Mouse (Mus musculus) G1E (cell line): ENCODE measurements around the gene Pik3r6. TPM values are rescaled to one million over a fixed set of nuclear protein-coding genes. Genes with fewer than 3 reads are reported as not detected.

Experiments used
- ATAC-seq: 2 replicates; pipeline ENCODE4 v1.8.0; 2016; ENCODE audit warnings: mild to moderate bottlenecking; ENCODE audit not compliant: insufficient number of reproducible peaks, poor library complexity, low FRiP score, severe bottlenecking; ENCODE audit errors: extremely low read depth
- DNase-seq: peaks from one replicate; pipeline ENCODE4 v3.0.0; 2012; ENCODE audit warnings: low spot score
- H3K27me3 ChIP-seq: 2 replicates; pipeline ENCODE4 v1.6.1; 2012; ENCODE audit warnings: mild to moderate bottlenecking, low read length, inconsistent platforms; ENCODE audit not compliant: insufficient read depth
- H3K36me3 ChIP-seq: replicated peaks from 2 replicates; pipeline ENCODE3; 2012; ENCODE audit warnings: mild to moderate bottlenecking, inconsistent platforms
- H3K4me1 ChIP-seq: 2 replicates; pipeline ENCODE4 v1.6.1; 2012; ENCODE audit warnings: low read depth, low read length, inconsistent platforms, mixed read lengths; ENCODE audit not compliant: insufficient read depth
- H3K4me3 ChIP-seq: 2 replicates; pipeline ENCODE4 v1.5.1; 2012; ENCODE audit warnings: low read depth, mild to moderate bottlenecking, inconsistent platforms, low read length, moderate library complexity, mixed read lengths
- H3K9me3 ChIP-seq: replicated peaks from 2 replicates; pipeline ENCODE4 v1.6.1; 2012; ENCODE audit warnings: inconsistent platforms
- CTCF ChIP-seq: IDR thresholded peaks from 2 replicates; pipeline ENCODE4 v1.5.1; 2012; ENCODE audit warnings: low read depth, low read length, inconsistent platforms, mixed read lengths
- GATA1 ChIP-seq: IDR thresholded peaks from 2 replicates; pipeline ENCODE4 v1.6.1; 2012; ENCODE audit warnings: borderline replicate concordance, low read length, inconsistent platforms, mixed read lengths
- GATA2 ChIP-seq: IDR thresholded peaks from 2 replicates; pipeline ENCODE4 v1.6.1; 2012; ENCODE audit warnings: low read depth, low read length, inconsistent platforms, borderline replicate concordance
- POLR2AphosphoS5 ChIP-seq: IDR thresholded peaks from 2 replicates; pipeline ENCODE4 v1.6.1; 2012; ENCODE audit warnings: low read depth, low read length, inconsistent platforms; ENCODE audit not compliant: insufficient replicate concordance
- TAL1 ChIP-seq: conservative IDR thresholded peaks from 2 replicates; pipeline ENCODE4 v1.6.1; 2012; ENCODE audit warnings: low read depth, low read length, inconsistent platforms, mixed read lengths
- polyA plus RNA-seq: library from polyadenylated mRNA; stranded (reverse); fragments of >175 nt; gene quantifications from 2 replicates; pipeline ENCODE4 v1.2.3, GENCODE M21; 2012
- total RNA-seq, 2 experiments: library from RNA; stranded (forward) in 1 of 2; stranded (reverse) in 1 of 2; fragments of 200-1000 nt in 1 of 2; fragments of >200 nt in 1 of 2; fragmentation: Nextera tagmentation in 1 of 2; gene quantifications; 2 replicates each; pipeline ENCODE4 v1.2.3; 2014 to 2017

Pik3r6 gene
- total and polyA plus RNA-seq, 3 experiments: 0.04 to 4.7 TPM; not detected in 1

GRCm38 (mm10) chr11:68520439-68520838 lies 17.6 kb downstream of the Pik3r6 start:
- DNase-seq: no peak
- TF ChIP-seq POLR2AphosphoS5 (no peak), GATA1 (no peak), CTCF (no peak), TAL1 (no peak), GATA2 (no peak)
- Histone ChIP-seq H3K9me3 (no peaks in the 10 kb centered on the region), H3K4me1 (no peaks in the 10 kb centered on the region), H3K36me3 (no peaks in the 10 kb centered on the region), H3K27me3 (peaks cover 1% of the 10 kb centered on the region; the same call in 1 of the 2 replicates), H3K4me3 (no peak overlapping the region)
- ATAC-seq: no peak

DNA sequence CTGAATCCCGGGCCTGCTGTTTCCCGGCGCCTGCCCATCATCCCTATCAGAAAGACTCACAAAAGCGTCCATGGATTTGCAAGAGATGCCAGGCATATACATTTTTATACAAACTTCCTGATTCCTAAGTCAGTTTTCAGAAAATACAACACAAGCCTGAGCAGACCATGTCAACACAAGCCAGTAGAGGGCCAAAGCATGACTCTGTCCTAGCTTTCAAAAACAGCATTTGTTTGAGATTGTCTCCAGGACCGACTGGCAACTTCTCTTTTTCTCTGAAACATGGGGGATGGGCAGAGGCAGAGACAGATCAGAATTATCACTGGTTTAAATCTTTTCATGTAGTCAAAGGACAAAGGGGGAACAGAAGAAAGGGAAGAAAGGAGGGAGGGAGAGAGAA lies 18.5 kb downstream of the Pik3r6 start:
- Histone ChIP-seq H3K27me3 (peaks cover 4% of the 10 kb centered on the region; the same call in 1 of the 2 replicates), H3K4me1 (no peaks in the 10 kb centered on the region), H3K36me3 (no peaks in the 10 kb centered on the region), H3K4me3 (no peak overlapping the region), H3K9me3 (no peaks in the 10 kb centered on the region)
- ATAC-seq (no peak), DNase-seq (no peak)
- TF ChIP-seq TAL1 (no peak), POLR2AphosphoS5 (no peak), GATA1 (no peak), CTCF (no peak), GATA2 (no peak)

- Histone ChIP-seq H3K9me3 (no peaks in the 10 kb centered on the region), H3K4me3 (no peak overlapping the region), H3K27me3 (peaks cover 6% of the 10 kb centered on the region; the same call in 1 of the 2 replicates), H3K4me1 (no peaks in the 10 kb centered on the region), H3K36me3 (no peaks in the 10 kb centered on the region)
- TF ChIP-seq GATA1: no peak
- TF ChIP-seq GATA2: no peak
- TF ChIP-seq POLR2AphosphoS5: no peak
- no peak for TF ChIP-seq TAL1
- no peak for TF ChIP-seq CTCF
- DNase-seq (no peak), ATAC-seq (no peak)
These were observed 23.6 kb downstream of the Pik3r6 start for GRCm38 (mm10) chr11:68526441-68526840.

DNA sequence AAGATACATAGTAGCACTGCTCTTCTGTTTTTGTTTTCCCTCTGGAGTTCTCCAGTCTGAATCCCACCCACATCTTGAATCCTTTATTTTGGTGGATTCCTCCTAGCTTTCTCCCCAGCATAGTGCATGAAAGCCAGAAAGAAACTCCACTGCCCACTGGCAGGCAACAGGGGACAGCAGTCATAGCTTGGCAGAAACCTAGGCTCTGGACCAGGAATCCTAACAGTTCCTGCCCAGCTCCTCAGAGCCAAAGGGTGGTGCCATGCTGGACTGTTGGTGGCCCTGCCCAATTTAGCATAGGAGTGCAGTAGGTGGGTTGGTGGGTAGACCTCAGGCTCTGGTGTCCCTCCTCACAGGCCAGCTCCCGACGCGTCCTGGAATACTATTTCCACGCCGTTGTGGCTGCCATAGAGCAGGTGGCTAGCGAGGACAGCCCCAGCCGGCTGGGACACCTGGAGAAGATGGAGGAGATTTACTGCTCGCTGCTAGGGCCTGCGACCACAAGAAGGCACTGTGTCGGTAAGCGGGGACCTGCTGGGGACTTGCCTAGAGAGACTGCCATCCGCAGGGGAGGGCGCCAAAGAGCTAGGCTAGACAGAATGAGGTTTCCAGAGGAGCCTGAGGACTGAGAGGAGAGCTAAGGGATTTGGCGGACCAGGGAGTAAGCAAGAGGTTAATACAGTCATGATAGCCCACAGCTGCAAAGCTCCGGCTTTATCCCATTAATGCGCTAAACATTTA lies 28.4 kb downstream of the Pik3r6 start:
- Histone ChIP-seq H3K4me1 (no peaks in the 10 kb centered on the region), H3K36me3 (no peaks in the 10 kb centered on the region), H3K27me3 (peaks cover 2% of the 10 kb centered on the region; the same call in 1 of the 2 replicates), H3K4me3 (no peak overlapping the region), H3K9me3 (no peaks in the 10 kb centered on the region)
- TF ChIP-seq POLR2AphosphoS5 (no peak), GATA1 (no peak), TAL1 (no peak), GATA2 (no peak), CTCF (no peak)
- DNase-seq (no peak), ATAC-seq (no peak)

DNA sequence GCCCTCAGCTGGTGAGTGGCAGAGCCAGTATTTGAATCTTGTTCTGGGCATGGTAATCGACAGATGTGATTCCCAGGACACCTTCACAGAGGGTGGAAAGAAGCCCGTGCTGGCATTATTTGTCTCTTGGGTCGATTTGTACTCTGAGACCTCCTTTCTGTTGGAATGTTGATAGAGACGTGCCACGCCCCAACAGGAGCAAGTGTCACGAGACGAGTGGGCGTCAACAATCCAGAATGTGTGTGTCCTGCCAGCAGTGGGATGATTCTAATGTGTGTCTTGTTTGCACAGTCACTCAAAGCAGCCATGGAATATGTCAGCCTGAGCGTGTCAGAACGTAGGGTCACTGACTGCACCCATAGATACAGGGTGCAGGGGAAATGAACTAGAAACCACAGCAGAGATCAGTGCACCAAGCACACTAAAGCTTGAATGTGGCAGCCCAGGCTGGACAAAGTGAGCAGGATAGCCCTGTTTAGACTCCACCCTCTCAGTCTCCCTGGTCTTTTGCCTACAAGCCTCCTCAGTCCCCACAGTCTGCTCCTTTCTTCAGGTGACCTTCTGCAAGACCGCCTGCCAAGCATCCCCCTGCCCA lies 29.2 kb downstream of the Pik3r6 start:
- H3K4me1 ChIP-seq: no peaks in the 10 kb centered on the region
- peaks cover 2% of the 10 kb centered on the region; the same call in 1 of the 2 replicates for H3K27me3 ChIP-seq
- H3K4me3 ChIP-seq: no peak overlapping the region
- no peaks in the 10 kb centered on the region for H3K36me3 ChIP-seq
- ATAC-seq: no peak; the same call in 1 of the 2 replicates
- TF ChIP-seq CTCF (no peak), GATA1 (no peak), POLR2AphosphoS5 (no peak), GATA2 (no peak), TAL1 (no peak)
- H3K9me3 ChIP-seq: no peaks in the 10 kb centered on the region
- DNase-seq: no peak

GRCm38 (mm10) chr11:68532773-68533172 lies 30.0 kb downstream of the Pik3r6 start:
- TF ChIP-seq TAL1 (no peak), CTCF (no peak), POLR2AphosphoS5 (no peak), GATA1 (no peak), GATA2 (no peak)
- no peaks in the 10 kb centered on the region for H3K36me3 ChIP-seq
- peaks cover 2% of the 10 kb centered on the region; the same call in 1 of the 2 replicates for H3K27me3 ChIP-seq
- no peak for ATAC-seq
- DNase-seq: no peak
- H3K4me1 ChIP-seq: no peaks in the 10 kb centered on the region
- H3K4me3 ChIP-seq: no peak overlapping the region
- no peaks in the 10 kb centered on the region for H3K9me3 ChIP-seq
